Mouse (Mus musculus) monocyte, adult 5-6 weeks (primary cell): ENCODE measurements around the gene Gda. TPM values are rescaled to one million over a fixed set of nuclear protein-coding genes. Genes with fewer than 3 reads are reported as not detected.

ENCODE experiments used
- ATAC-seq: fragments of 153-309, 156-312 bp; replicated peaks from 2 replicates; pipeline ENCODE4 v1.8.0; 2017; ENCODE audit warnings: mild to moderate bottlenecking; ENCODE audit not compliant: low TSS enrichment, insufficient number of reproducible peaks, severe bottlenecking, poor library complexity, low FRiP score
- total RNA-seq: library from RNA; stranded (forward); fragments of 200-1000, 200-491, 200-594 nt; gene quantifications from 3 replicates; pipeline ENCODE4 v1.2.3, GENCODE M21; 2017

The Gda gene
- total RNA-seq, 1 experiment from 2014 or later = 188 TPM

GRCm38 (mm10) chr19:21384231-21384630, 89.0 kb downstream of the Gda start:
- 0 out of 2 replicates have a peak, but pooled peaks have one; percentile 12 for ATAC-seq

- peak; percentile 87 for ATAC-seq
These were observed 89.6 kb downstream of the Gda start for GRCm38 (mm10) chr19:21383491-21384226.

GRCm38 (mm10) chr19:21381696-21382095, 91.5 kb downstream of the Gda start:
- ATAC-seq = no peak

GRCm38 (mm10) chr19:21379195-21379594, 94.0 kb downstream of the Gda start:
- no peak for ATAC-seq

- no peak; the same call in 1 of the 2 replicates for ATAC-seq
These were observed 96.6 kb downstream of the Gda start for GRCm38 (mm10) chr19:21376445-21377218.

GRCm38 (mm10) chr19:21373073-21373755, 100.0 kb downstream of the Gda start:
- 0 out of 2 replicates have a peak, but pooled peaks have one; percentile 52 for ATAC-seq

- ATAC-seq = no peak
These were observed 100.7 kb downstream of the Gda start for GRCm38 (mm10) chr19:21372395-21373072.

GRCm38 (mm10) chr19:21371337-21371736, 101.9 kb downstream of the Gda start:
- ATAC-seq = no peak

- no peak for ATAC-seq
These were observed 102.5 kb downstream of the Gda start for GRCm38 (mm10) chr19:21370782-21371181.

GRCm38 (mm10) chr19:21369175-21369574, 104.1 kb downstream of the Gda start:
- ATAC-seq = no peak

GRCm38 (mm10) chr19:21368595-21368994, 104.7 kb downstream of the Gda start:
- no peak for ATAC-seq

- no peak for ATAC-seq
These were observed 115.5 kb downstream of the Gda start for GRCm38 (mm10) chr19:21357792-21358191.

GRCm38 (mm10) chr19:21349634-21350033, 123.6 kb downstream of the Gda start:
- ATAC-seq = no peak

- no peak for ATAC-seq
These were observed 126.6 kb downstream of the Gda start for GRCm38 (mm10) chr19:21346646-21347045.

Other genes starting within 250 kb of the Gda start
- gene Zfand5, start 201.2 kb downstream of the Gda start, total RNA-seq = 376 to 477 TPM (median 405 TPM) in 3 replicates
- 57.5 to 68.2 TPM (median 61.4 TPM) in 3 replicates for gene 1110059E24Rik, start 179.5 kb upstream of the Gda start, total RNA-seq
- 45.5 to 64.5 TPM (median 61.5 TPM) in 3 replicates for gene Abhd17b, start 179.7 kb upstream of the Gda start, total RNA-seq